Mouse (Mus musculus) right cerebral cortex, postnatal 14 days (tissue): Measurements from ENCODE around the gene Aip.

Experiments used
- DNase-seq: peaks from one replicate; pipeline ENCODE4 v3.0.0; 2022

The Aip gene

DNA sequence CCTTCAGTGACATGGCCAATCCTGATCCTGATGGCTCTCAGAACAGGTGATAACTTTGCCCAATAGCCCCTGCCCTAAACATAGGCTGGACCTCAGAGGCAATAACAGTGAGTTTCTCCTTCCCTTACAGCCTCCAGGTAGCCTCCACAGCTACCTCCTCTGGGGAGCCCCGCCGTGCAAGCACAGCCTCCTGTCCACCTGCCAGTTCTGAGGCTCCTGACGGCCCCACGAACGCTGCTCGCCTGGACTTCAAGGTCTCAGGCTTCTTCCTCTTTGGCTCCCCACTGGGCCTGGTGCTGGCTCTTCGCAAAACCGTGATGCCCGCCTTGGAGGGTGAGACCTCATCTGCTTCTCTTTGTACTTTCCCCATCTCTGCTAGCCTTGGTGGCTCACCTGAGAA is 17.1 kb downstream of the Aip start:
- no peak for DNase-seq

GRCm38 (mm10) chr19:4106654-4107053 is 19.0 kb downstream of the Aip start:
- DNase-seq, result no peak

DNA sequence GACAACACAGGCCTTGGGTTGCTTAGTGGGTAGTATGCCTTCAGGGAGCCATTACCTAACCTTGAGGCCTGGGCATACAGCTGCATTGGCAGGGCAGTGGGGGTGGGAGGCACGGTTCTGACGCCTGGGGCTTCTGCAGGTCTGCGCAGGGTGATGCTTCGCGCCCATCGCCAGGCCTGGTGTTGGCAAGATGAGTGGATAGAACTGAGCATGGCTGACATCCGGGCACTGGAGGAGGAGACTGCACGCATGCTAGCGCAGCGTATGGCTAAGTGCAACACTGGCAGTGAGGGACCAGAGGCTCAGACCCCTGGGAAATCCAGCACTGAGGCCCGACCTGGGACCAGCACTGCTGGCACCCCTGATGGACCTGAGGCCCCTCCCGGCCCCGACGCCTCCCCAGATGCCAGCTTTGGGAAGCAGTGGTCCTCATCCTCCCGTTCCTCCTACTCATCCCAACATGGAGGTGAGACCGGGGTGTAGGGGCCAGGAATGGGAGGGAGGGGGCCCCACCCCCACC is 20.9 kb downstream of the Aip start:
- no peak for DNase-seq

DNA sequence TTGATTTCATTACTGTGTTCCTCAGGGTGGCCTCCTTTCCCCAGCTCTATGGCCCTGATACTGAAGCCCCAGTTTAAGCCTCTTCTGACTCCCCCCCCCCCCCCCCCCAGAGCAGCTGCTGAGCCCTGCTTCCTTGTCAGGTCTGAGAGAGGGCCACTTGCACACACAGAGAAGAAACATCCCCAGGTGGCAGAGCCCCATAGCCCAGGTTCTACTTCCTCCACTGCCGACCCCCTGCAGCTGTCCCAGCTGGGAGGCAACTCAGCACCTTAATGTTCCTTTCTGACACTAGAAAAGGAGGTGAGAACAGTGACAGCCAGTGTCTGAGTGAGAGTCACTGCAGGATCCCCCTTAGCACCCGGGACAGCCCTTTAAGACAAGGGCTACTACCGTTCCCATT is 21.9 kb downstream of the Aip start:
- DNase-seq, result no peak

GRCm38 (mm10) chr19:4103294-4103693 is 22.4 kb downstream of the Aip start:
- DNase-seq, result no peak

DNA sequence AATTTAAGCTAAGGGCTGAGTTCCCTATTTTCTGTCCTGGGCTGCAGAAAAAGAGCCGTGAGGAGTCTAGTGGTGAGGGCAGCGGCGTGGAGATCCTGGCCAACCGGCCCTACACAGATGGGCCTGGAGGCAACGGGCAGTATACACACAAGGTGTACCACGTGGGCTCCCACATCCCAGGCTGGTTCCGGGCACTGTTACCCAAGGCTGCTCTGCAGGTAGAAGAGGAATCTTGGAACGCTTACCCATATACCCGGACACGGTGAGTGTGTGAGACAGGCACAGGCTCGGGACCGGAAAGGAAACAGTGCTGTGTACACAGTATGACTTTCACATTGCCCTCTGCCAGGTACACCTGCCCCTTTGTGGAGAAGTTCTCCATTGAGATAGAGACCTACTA is 23.0 kb downstream of the Aip start:
- no peak for DNase-seq

DNA sequence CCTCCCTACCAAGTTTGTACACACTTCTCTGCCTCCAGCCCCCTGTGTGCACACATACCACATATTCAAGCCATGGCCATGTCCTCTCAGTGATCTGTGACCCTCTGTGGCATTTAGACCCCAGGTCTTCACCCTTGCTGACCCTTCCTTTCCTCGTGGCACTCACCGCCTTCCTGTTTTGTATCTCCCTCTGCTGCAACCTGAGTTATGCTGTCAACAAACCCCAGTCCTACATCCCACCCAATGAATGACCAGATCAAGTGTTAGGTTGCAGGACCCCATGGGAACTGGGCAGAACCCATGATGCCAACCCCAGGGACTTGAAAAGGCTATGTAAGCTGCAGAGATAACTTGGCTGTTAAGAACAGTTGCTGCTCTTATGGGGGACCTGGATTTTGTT is 23.6 kb downstream of the Aip start:
- no peak for DNase-seq

DNA sequence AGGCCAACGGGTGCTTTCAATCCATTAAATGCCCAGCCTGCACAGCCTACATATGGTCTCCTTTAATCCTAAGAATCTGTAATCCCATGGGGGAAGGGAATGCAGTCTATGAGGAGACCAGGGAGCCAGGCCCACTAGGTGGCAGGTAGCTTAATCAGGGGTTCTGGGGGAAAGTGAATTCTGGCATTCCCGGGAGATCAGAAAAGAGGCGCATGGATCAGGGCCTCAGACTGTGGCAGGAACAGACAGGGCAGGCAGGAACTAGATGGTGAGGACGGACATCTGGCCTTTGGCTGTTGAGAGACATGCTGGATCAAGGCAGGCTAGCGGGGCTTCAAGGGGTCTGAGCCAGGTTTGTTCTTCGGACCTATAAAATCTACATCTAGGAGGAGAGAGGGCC is 24.2 kb downstream of the Aip start:
- no peak for DNase-seq

- DNase-seq, result peak; percentile 77
Measured at GRCm38 (mm10) chr19:4100718-4101261, 24.9 kb downstream of the Aip start.

GRCm38 (mm10) chr19:4099837-4100717 is 25.6 kb downstream of the Aip start, which contains the start of gene Pitpnm1:
TSS of gene Pitpnm1 (plus strand) at chr19:4099998.
- peak; percentile 60 for DNase-seq

GRCm38 (mm10) chr19:4099056-4099455 is 26.6 kb downstream of the Aip start:
- peak; percentile 94 for DNase-seq

DNA sequence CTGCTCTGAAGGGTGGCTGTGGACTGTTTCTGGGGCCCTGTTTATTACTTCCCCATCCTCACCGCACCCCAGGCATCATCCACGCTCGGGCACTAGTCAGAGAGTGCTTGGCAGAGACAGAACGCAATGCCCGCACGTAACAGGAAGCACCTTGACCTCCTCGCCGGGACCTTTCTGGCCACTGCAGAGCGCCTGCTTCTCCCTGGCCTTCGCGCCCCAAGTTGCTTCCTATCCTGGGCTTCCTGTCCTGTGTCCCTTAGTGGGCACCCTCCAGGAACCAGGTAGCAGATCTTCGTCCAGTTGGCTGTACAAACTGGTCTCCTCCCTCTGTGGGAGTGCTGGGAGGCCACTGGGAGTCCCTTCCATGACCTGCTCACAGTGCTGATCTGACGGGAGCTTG is 27.2 kb downstream of the Aip start:
- DNase-seq, result no peak

DNA sequence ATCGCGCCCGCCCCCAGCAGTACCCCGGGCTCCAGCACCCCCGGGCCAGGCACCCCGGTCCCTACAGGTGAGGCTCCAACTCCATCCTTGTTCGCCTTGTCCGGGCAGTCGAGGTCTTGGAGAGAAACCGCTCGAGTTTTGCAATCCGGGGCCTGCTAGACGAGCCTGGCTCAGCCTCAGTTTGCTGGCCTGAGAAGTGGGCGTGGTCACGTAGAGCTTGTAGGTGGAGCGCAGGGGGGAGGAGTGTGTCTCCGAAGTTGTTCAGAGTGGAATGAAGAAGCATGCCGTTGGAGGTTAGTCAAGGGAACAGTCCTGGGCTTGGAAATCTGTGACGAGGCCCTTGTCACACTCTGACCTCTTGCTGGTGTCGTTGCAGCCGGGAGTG is 28.2 kb downstream of the Aip start:
- DNase-seq, result no peak

DNA sequence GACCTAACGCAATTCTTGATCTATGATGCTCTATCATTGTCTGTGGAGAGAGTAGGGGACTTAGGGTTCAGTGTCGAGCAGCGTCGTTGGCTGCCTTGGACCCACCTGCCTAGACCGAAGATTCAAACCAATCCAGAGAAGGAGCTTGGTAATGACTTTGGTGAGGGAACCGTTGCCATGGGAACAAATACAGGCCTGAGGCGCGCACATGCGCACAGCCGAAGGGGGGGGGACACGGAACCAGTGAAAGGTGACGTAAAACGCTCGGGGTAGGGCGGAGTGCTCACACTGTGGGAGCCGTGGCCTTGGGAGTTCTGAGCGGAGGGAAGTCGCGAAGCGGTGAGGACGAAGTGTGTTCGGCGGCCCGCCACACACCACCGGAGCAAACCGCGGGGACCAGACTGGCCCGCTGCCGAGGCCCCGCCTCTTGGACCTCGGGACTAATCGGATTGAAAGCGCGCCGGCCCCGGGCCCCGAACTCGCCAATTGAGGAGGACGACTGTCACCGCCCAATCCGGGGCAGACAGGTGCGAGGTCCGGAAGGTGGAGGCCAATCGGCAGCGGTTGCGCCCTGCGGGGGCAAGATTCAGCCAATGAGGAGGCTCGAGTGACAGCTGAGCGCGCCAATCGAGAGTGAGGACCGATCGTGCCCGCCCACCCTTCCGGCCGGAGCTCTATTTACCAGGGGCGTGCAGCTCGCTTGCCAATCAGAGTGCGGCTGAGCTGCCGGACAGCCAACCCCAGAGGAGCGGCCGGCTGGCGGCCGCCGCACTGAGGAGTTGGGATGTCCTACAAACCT is 28.8 kb downstream of the Aip start, which contains the start of gene Cdk2ap2:
Gene Cdk2ap2, plus strand, starts transcription at position 541 of the 799 bp plus-strand sequence.
- DNase-seq, result peak; percentile 99

DNA sequence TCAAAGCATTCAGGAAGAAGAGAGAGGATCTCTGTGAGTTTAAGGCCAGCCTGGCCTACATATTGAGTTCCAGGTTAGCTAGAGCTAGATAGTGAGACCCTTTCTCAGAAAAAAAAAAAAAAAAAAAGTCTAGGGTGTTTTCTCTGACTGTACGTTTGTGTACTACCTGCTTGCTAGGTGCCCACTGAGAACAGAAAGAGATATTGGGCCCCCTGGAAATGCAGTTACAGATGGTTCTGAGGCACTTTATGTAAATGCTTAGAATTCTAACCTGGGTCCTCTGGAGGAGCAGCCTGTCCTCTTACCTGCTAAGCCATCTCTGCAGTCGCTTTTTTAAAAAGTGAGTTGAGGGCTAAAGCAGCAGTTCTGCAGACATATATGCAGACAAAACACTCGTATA is 29.9 kb downstream of the Aip start:
- DNase-seq, result no peak

GRCm38 (mm10) chr19:4094774-4095303 is 30.8 kb downstream of the Aip start:
- DNase-seq, result no peak

DNA sequence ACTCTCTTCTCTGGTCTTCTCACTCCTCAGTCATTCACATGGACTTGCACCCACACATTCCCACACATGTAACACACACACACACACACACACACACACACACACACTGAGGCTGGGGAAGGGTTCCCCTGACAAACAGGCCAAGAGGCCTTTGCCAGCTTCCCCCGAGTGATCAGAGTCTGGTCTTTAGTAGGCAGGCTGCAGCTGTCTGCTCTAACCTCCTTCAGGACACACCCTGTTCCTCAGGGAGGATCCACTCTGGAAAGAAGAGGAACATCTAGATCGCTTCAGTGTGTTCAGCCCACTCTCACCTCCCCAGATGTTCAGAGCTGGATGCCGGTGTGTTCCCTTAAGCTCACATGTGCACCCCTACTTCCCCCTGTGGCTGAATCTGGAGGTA is 31.3 kb downstream of the Aip start:
- no peak for DNase-seq

GRCm38 (mm10) chr19:4093772-4094171 is 31.9 kb downstream of the Aip start:
- no peak for DNase-seq

GRCm38 (mm10) chr19:4092750-4093149 is 32.9 kb downstream of the Aip start:
- no peak for DNase-seq

- no peak for DNase-seq
Measured at GRCm38 (mm10) chr19:4091383-4091782, 34.3 kb downstream of the Aip start.

GRCm38 (mm10) chr19:4090446-4090845 is 35.2 kb downstream of the Aip start:
- no peak for DNase-seq

DNA sequence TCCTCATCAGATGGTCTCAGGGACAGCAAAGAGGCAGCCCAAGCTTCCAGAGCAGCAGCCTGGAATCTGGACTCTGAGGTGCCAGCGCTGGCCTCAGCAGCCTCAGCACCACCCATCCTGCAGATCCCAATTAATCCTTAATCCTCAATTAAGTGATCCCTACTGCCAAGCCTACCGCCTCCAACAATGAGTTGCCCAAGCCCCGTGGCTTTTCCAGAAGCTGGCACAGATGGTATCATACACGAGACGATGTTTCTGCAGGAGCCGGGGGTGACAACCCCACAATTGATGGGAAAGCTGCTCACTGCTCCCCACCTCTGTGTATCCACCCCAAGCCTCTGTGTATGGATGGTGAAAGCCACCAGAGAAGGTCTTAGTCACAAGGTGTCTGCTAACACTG is 36.5 kb downstream of the Aip start:
- no peak for DNase-seq

DNA sequence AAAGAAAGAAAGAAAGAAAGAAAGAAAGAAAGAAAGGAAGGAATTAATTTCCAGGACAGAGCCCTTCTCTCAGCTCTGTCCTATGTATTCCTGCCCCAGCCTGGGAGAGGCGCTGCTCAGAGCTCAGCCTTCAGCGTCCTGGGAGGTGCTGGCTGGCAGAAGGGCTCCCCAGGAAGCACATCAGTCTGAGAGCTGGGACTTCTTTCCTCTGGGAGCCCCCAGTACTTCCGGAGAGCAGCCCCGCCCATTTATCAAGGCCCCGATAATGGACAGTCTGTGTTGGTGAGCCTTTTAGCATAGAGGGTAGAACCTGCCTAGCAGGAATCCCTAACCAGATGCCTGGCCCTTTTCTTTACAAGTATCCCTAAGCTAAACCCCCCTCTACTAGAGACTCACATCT is 37.5 kb downstream of the Aip start:
- DNase-seq, result no peak
